Mouse (Mus musculus): ENCODE results near the gene Smim7. TPM values are rescaled to one million over a fixed set of nuclear protein-coding genes. Genes with fewer than 3 reads are reported as not detected.
A peak's percentile ranks its signal among the peaks of the same experiment; 100 is the strongest.

Smim7 gene
- total RNA-seq (2015) (48.7 and 55.8 TPM in 2 replicates), total RNA-seq (2017) (43.2 and 61.5 TPM in 2 replicates)

GRCm38 (mm10) chr8:72570633-72571610 is at the start of gene Smim7:
TSS of gene Smim7 (minus strand) at chr8:72571088.
- ATAC-seq (ENCODE audit: poor library complexity, severe bottlenecking) = peak; percentile 86

DNA sequence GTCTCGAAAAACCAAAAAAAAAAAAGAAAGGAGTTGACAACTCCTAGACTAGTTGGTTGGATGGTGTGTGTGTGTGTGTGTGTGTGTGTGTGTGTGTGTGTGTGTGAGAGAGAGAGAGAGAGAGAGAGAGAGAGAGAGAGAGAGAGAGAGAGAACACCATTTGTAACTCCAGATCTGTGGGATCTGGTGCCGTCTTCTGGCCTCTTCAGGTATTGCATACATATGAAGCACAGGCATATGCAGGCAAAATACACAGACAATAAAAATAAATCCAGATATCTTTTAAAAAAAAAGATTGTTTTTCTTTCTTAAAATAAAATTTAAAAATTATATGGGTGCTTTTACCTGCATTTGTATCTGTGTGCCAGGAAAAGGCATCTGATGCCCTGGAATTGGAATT is 19.3 kb upstream of the Smim7 start:
- ATAC-seq (ENCODE audit: poor library complexity, severe bottlenecking) = peak; percentile 90

- ATAC-seq (ENCODE audit: poor library complexity, severe bottlenecking) = no peak
Observed at GRCm38 (mm10) chr8:72589286-72589685, 18.4 kb upstream of the Smim7 start.

DNA sequence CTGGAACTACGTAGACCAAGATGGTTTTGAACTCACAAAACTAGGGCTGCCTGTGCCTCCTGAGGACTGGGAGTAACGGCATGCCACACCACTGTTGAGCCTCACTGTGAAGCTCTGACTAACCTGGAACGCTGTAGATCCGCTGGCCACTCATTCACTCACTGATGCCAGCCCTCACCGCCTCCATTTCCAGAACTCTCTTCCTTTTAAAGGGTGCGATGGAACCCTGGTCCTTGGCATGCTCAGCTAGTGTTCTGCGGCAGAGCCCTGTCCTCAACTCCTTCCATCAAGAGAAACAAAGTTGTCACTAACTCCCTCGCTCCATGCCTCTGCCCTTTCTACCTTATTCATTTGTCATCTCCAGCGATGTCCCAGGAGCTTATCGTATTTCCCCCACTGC is 18.0 kb upstream of the Smim7 start:
- no peak for ATAC-seq (ENCODE audit: poor library complexity, severe bottlenecking)

- no peak for ATAC-seq (ENCODE audit: poor library complexity, severe bottlenecking)
Observed at GRCm38 (mm10) chr8:72587806-72588205, 16.9 kb upstream of the Smim7 start.

- no peak for ATAC-seq (ENCODE audit: poor library complexity, severe bottlenecking)
Observed at GRCm38 (mm10) chr8:72584390-72584789, 13.5 kb upstream of the Smim7 start.

GRCm38 (mm10) chr8:72583056-72583771 is 12.3 kb upstream of the Smim7 start:
- peak; percentile 93 for ATAC-seq (ENCODE audit: poor library complexity, severe bottlenecking)

GRCm38 (mm10) chr8:72579374-72579773 is 8.5 kb upstream of the Smim7 start:
- ATAC-seq (ENCODE audit: poor library complexity, severe bottlenecking) = no peak

DNA sequence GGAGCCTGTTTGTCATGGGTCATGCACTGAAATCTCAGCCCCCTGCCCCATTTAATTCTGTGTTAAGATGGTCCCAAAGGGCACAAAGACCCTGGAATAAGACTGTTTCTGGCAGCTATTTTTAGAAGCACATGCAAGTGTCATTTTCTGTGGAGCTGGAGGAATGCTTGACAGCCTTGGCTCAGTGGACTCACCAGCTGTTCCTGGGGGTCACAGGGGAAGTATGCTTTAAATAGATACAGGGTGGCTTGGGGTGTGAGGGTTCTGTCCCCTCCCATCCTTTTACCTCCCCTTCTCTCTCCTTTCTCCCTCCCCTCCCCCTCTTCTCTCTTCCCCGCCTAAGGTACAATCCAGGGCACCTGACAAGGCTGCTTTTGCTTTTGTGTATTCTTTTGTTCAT is 7.1 kb upstream of the Smim7 start:
- no peak for ATAC-seq (ENCODE audit: poor library complexity, severe bottlenecking)

DNA sequence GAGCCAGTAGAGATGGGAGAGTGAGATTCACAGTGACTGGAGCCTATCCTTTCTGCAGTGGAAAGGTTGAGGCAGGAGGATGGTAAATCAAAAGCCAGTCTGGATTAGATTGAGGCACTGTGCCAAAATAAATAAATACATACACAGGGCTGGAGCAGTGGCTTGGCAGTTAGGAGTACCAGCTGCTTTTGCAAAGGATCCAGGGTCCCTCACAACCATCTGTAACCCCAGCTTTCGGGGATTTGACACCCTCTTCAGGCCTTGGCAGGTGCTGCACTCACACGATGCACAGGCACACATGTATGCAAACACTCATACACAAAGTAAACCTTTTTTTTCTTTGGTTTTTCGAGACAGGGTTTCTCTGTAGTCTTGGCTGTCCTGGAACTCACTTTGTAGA is 6.4 kb upstream of the Smim7 start:
- ATAC-seq (ENCODE audit: poor library complexity, severe bottlenecking) = no peak

DNA sequence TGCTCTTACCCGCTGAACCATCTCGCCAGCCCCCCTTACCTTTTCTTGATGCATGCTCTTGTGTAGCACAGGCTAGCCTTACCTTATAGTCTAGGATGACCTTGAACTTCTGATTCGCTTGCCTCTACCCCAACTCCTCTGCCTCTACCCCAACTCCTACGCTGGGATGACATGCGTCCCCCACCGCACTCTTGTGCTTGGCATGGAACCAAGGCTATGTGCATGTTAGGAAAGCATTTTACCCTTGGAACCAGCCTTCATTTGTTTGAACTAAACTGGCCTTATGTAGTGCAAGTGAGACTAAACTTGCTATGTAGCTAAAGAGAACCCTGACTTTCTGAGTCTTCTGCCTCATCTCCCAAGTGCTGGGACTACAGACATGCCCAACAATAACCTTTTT is 5.0 kb upstream of the Smim7 start:
- ATAC-seq (ENCODE audit: poor library complexity, severe bottlenecking) = no peak

DNA sequence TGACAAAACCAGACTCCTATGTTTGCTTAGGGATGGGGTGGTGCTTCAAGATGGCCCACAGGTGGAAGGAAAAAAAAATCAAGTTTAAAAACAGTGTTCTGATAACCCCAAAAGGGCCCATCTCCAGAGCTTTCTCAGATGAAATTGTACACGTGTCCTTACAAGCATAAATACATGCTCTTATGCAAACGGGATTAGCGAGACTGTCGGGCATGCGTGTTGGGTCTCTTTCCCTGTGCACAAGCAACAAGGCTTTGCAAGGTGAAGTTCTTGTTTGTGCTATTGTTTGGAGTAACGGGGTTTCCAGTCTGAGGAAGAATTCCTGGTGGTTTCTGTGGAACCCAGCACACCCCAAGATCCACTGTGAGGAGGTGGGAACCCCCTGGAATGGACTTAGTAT is 2.6 kb upstream of the Smim7 start:
- no peak for ATAC-seq (ENCODE audit: poor library complexity, severe bottlenecking)

GRCm38 (mm10) chr8:72572507-72572906 is 1.6 kb upstream of the Smim7 start:
- no peak for ATAC-seq (ENCODE audit: poor library complexity, severe bottlenecking)

GRCm38 (mm10) chr8:72571611-72572473 is 954 bp upstream of the Smim7 start, which contains the start of gene Tmem38a:
TSS of gene Tmem38a (plus strand) at chr8:72572055.
- peak; percentile 55 for ATAC-seq (ENCODE audit: poor library complexity, severe bottlenecking)

- no peak for ATAC-seq (ENCODE audit: poor library complexity, severe bottlenecking)
Observed at GRCm38 (mm10) chr8:72565970-72566369, 4.9 kb downstream of the Smim7 start.

- no peak for ATAC-seq (ENCODE audit: poor library complexity, severe bottlenecking)
Observed at GRCm38 (mm10) chr8:72561111-72561689, 9.7 kb downstream of the Smim7 start.

GRCm38 (mm10) chr8:72555770-72556169 is 15.1 kb downstream of the Smim7 start:
- no peak for ATAC-seq (ENCODE audit: poor library complexity, severe bottlenecking)

GRCm38 (mm10) chr8:72549314-72549892 is 21.5 kb downstream of the Smim7 start:
- ATAC-seq (ENCODE audit: poor library complexity, severe bottlenecking) = no peak

DNA sequence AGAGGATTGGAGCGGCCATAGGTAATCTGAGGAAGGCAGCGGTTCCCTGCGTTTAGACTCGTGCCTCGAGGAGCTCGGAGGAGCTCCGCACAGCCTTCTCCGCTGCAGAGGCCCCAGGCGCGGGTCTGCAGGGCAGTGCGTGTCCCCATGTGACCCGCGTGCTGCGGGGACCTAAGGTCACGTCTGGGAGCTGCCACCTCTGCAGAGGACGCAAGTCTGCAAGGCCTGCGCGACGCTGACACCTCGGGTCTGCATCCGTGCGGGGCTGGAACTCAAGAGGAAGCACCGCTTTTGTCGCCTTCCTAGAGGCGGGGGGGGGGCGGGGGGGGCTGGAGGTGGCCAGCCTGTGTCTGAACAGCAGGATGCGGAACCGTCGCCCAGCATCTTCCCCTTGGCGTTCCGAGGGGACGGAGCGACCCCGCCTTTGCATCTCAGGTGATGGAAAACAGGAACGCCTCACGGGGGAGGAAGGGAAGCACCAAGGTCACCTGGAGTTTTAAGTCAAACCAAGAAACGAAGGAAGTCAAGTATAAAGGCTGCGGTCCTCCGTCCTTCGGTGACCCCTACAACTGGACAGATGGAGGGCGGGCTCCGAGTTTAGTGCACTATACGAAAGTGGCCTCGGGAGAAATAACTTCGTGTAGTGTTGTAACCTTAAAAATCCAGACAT is 22.1 kb downstream of the Smim7 start:
- ATAC-seq (ENCODE audit: poor library complexity, severe bottlenecking) = peak; percentile 62
